Mouse (Mus musculus) lung, embryonic 14.5 days (tissue): ENCODE measurements at regions not wholly inside any gene's neighbourhood (a gene's known extent, or its start where the extent isn't known, plus 50 kb on each side); places are given as distances from the start of the nearest gene placed in this dataset.

Experiments used
- ATAC-seq: fragments of 200-750 bp; cut with Nextera tagmentation; 2 replicates; pipeline ENCODE4 v1.8.0; 2017; ENCODE audit warnings: mild to moderate bottlenecking, moderate TSS enrichment, moderate library complexity; ENCODE audit not compliant: insufficient read depth
- DNase-seq: peaks from one replicate; pipeline ENCODE4 v3.0.0-alpha.2; 2015
- H3K27ac ChIP-seq: fragments of 300-500 bp; sonication (generic); 2 replicates; pipeline ENCODE4 v1.5.1; 2014; ENCODE audit warnings: low read depth, mild to moderate bottlenecking, moderate library complexity
- H3K27me3 ChIP-seq: fragments of 300-500 bp; sonication (generic); 2 replicates; pipeline ENCODE4 v1.6.1; 2014; ENCODE audit warnings: low read length, control low read depth; ENCODE audit not compliant: insufficient read depth
- H3K36me3 ChIP-seq: fragments of 300-500 bp; sonication (generic); 2 replicates; pipeline ENCODE4 v1.6.1; 2014; ENCODE audit warnings: control low read depth; ENCODE audit not compliant: insufficient read depth
- H3K4me1 ChIP-seq: fragments of 300-500 bp; sonication (generic); 2 replicates; pipeline ENCODE4 v1.6.1; 2014; ENCODE audit warnings: antibody characterized with exemption, control low read depth; ENCODE audit not compliant: insufficient read depth
- H3K4me2 ChIP-seq: fragments of 300-500 bp; sonication (generic); 2 replicates; pipeline ENCODE4 v1.6.1; 2014; ENCODE audit warnings: mild to moderate bottlenecking
- H3K4me3 ChIP-seq: fragments of 300-500 bp; sonication (generic); 2 replicates; pipeline ENCODE4 v1.5.1; 2014; ENCODE audit warnings: low read depth, low read length
- H3K9ac ChIP-seq: fragments of 300-500 bp; sonication (generic); 2 replicates; pipeline ENCODE4 v1.6.1; 2014
- H3K9me3 ChIP-seq: fragments of 300-500 bp; sonication (generic); 2 replicates; pipeline ENCODE4 v1.6.1; 2016; ENCODE audit warnings: low read depth, low read length, control low read depth
- CTCF ChIP-seq: IDR thresholded peaks from 2 replicates; pipeline ENCODE4 v1.5.1; 2016; ENCODE audit warnings: antibody characterized with exemption, low read depth
- WGBS: fragments of 180-500 bp; shearing (Covaris S2); extraction: QIAGEN DNeasy Blood & Tissue Kit; methylation state at CpG from one replicate; pipeline ENCODE4 v1.1.7; 2014; 5-methylcytosine and 5-hydroxymethylcytosine counted together

GRCm38 (mm10) chr16:86586044-86586443 is 684.4 kb upstream of the Adamts5 start:
- H3K9me3 ChIP-seq: no peaks in the 10 kb centered on the region
- 74% methylated on average over 4 of the region's 4 CpGs for WGBS
- H3K4me1 ChIP-seq: no peaks in the 10 kb centered on the region
- no peak overlapping the region for H3K4me2 ChIP-seq
- peak; percentile 73 for DNase-seq
- H3K27me3 ChIP-seq: no peaks in the 10 kb centered on the region
- no peak overlapping the region for H3K4me3 ChIP-seq
- no peak overlapping the region for H3K9ac ChIP-seq
- no peaks in the 10 kb centered on the region for H3K36me3 ChIP-seq
- no peak for ATAC-seq
- TF ChIP-seq CTCF: no peak
- H3K27ac ChIP-seq: no peak overlapping the region

- no peak overlapping the region for H3K4me3 ChIP-seq
- no peak overlapping the region for H3K9ac ChIP-seq
- no peaks in the 10 kb centered on the region for H3K27me3 ChIP-seq
- DNase-seq (peak; percentile 21), ATAC-seq (no peak)
- TF ChIP-seq CTCF: no peak
- no peaks in the 10 kb centered on the region for H3K36me3 ChIP-seq
- no peaks in the 10 kb centered on the region for H3K4me1 ChIP-seq
- WGBS: 60% methylated on average over 5 of the region's 5 CpGs
- H3K27ac ChIP-seq: peak overlapping the region; percentile 46; the same call in 1 of the 2 replicates
- no peak overlapping the region for H3K4me2 ChIP-seq
- H3K9me3 ChIP-seq: no peaks in the 10 kb centered on the region
These were observed 676.7 kb upstream of the Adamts5 start for GRCm38 (mm10) chr16:86578281-86578680.

- Histone ChIP-seq H3K27ac (no peak overlapping the region), H3K4me1 (no peaks in the 10 kb centered on the region), H3K9me3 (no peaks in the 10 kb centered on the region), H3K36me3 (no peaks in the 10 kb centered on the region), H3K4me2 (no peak overlapping the region), H3K4me3 (no peak overlapping the region), H3K9ac (no peak overlapping the region), H3K27me3 (no peaks in the 10 kb centered on the region)
- 53% methylated on average over 4 of the region's 4 CpGs for WGBS
- ATAC-seq (peak; percentile 54; the same call in 1 of the 2 replicates), DNase-seq (peak; percentile 75)
- TF ChIP-seq CTCF: no peak
These were observed 645.9 kb upstream of the Adamts5 start for GRCm38 (mm10) chr16:86547465-86548043.

GRCm38 (mm10) chr16:86546905-86547304 is 645.3 kb upstream of the Adamts5 start:
- H3K4me2 ChIP-seq: no peak overlapping the region
- TF ChIP-seq CTCF: no peak
- H3K4me1 ChIP-seq: no peaks in the 10 kb centered on the region
- no peaks in the 10 kb centered on the region for H3K9me3 ChIP-seq
- H3K27me3 ChIP-seq: no peaks in the 10 kb centered on the region
- H3K9ac ChIP-seq: no peak overlapping the region
- no peak overlapping the region for H3K27ac ChIP-seq
- no peak for ATAC-seq
- 64% methylated on average over 3 of the region's 3 CpGs for WGBS
- peak; percentile 61 for DNase-seq
- no peak overlapping the region for H3K4me3 ChIP-seq
- H3K36me3 ChIP-seq: no peaks in the 10 kb centered on the region

GRCm38 (mm10) chr16:86544121-86544520 is 642.5 kb upstream of the Adamts5 start:
- 76% methylated on average over 1 of the region's 1 CpGs for WGBS
- ATAC-seq (no peak), DNase-seq (no peak)
- H3K9me3 ChIP-seq: no peaks in the 10 kb centered on the region
- TF ChIP-seq CTCF: no peak
- H3K4me3 ChIP-seq: no peak overlapping the region
- H3K4me2 ChIP-seq: no peak overlapping the region
- H3K9ac ChIP-seq: no peak overlapping the region
- H3K4me1 ChIP-seq: no peaks in the 10 kb centered on the region
- no peak overlapping the region for H3K27ac ChIP-seq
- no peaks in the 10 kb centered on the region for H3K27me3 ChIP-seq
- no peaks in the 10 kb centered on the region for H3K36me3 ChIP-seq

- Histone ChIP-seq H3K27me3 (no peaks in the 10 kb centered on the region), H3K27ac (no peak overlapping the region), H3K4me1 (no peaks in the 10 kb centered on the region), H3K4me3 (no peak overlapping the region), H3K9ac (no peak overlapping the region), H3K4me2 (no peak overlapping the region), H3K36me3 (no peaks in the 10 kb centered on the region), H3K9me3 (no peaks in the 10 kb centered on the region)
- DNase-seq (peak; percentile 11), ATAC-seq (no peak)
- no peak for TF ChIP-seq CTCF
- WGBS: 55% methylated on average over 5 of the region's 5 CpGs
These were observed 634.9 kb upstream of the Adamts5 start for GRCm38 (mm10) chr16:86536479-86536878.

GRCm38 (mm10) chr16:86524135-86524534 is 622.5 kb upstream of the Adamts5 start:
- no peaks in the 10 kb centered on the region for H3K27me3 ChIP-seq
- no peak for DNase-seq
- H3K36me3 ChIP-seq: no peaks in the 10 kb centered on the region
- no peaks in the 10 kb centered on the region for H3K4me1 ChIP-seq
- no peak for ATAC-seq
- H3K4me2 ChIP-seq: no peak overlapping the region
- no peak overlapping the region for H3K4me3 ChIP-seq
- no peak overlapping the region for H3K27ac ChIP-seq
- H3K9ac ChIP-seq: no peak overlapping the region
- WGBS: 76% methylated on average over 3 of the region's 3 CpGs
- H3K9me3 ChIP-seq: no peaks in the 10 kb centered on the region
- TF ChIP-seq CTCF: no peak
